Mouse (Mus musculus) heart, embryonic 11.5 days (tissue): ENCODE results near the gene Slc9a3. TPM values are rescaled to one million over a fixed set of nuclear protein-coding genes. Genes with fewer than 3 reads are reported as not detected.

ENCODE experiments used
- ATAC-seq: fragments of 200-750 bp; cut with Nextera tagmentation; replicated peaks from 2 replicates; pipeline ENCODE4 v1.8.0; 2017; ENCODE audit warnings: moderate library complexity; ENCODE audit not compliant: insufficient number of reproducible peaks, low FRiP score, low TSS enrichment
- H3K27ac ChIP-seq: fragments of 300-500 bp; sonication (generic); 2 replicates; pipeline ENCODE4 v1.5.1; 2014; ENCODE audit warnings: mild to moderate bottlenecking, low read depth, low read length
- H3K27me3 ChIP-seq: fragments of 300-500 bp; sonication (generic); 2 replicates; pipeline ENCODE4 v1.6.1; 2014; ENCODE audit warnings: mild to moderate bottlenecking, low read length, mixed read lengths; ENCODE audit not compliant: control insufficient read depth, insufficient read depth
- H3K36me3 ChIP-seq: fragments of 300-500 bp; sonication (generic); 2 replicates; pipeline ENCODE4 v1.6.1; 2014; ENCODE audit warnings: mild to moderate bottlenecking, low read length, moderate library complexity, mixed read lengths; ENCODE audit not compliant: control insufficient read depth, insufficient read depth
- H3K4me1 ChIP-seq: fragments of 300-500 bp; sonication (generic); 2 replicates; pipeline ENCODE4 v1.6.1; 2014; ENCODE audit warnings: low read length; ENCODE audit not compliant: control insufficient read depth, insufficient read depth
- H3K4me2 ChIP-seq: fragments of 300-500 bp; sonication (generic); 2 replicates; pipeline ENCODE4 v1.6.1; 2014; ENCODE audit warnings: mild to moderate bottlenecking, moderate library complexity
- H3K4me3 ChIP-seq: fragments of 300-500 bp; sonication (generic); 2 replicates; pipeline ENCODE4 v1.5.1; 2014; ENCODE audit warnings: low read depth, low read length
- H3K9ac ChIP-seq: fragments of 300-500 bp; sonication (generic); 2 replicates; pipeline ENCODE4 v1.6.1; 2014; ENCODE audit warnings: mild to moderate bottlenecking, low read depth, low read length, moderate library complexity
- H3K9me3 ChIP-seq: fragments of 300-500 bp; sonication (generic); replicated peaks from 2 replicates; pipeline ENCODE4 v1.6.1; 2016; ENCODE audit warnings: low read length; ENCODE audit not compliant: control insufficient read depth
- WGBS: fragments of 180-500 bp; shearing (Covaris S2); extraction: QIAGEN DNeasy Blood & Tissue Kit; methylation state at CpG from one replicate; pipeline ENCODE4 v1.1.7; 2014; ENCODE audit not compliant: insufficient replicate concordance; 5-methylcytosine and 5-hydroxymethylcytosine counted together
- polyA plus RNA-seq: library from polyadenylated mRNA; unstranded; fragments of >200 nt; fragmentation: Nextera tagmentation; extraction: Ambion mirVana; gene quantifications from 2 replicates; pipeline ENCODE4 v1.2.1, GENCODE M21; 2014

Gene Slc9a3
- polyA plus RNA-seq, 1 experiment from 2014 or later = not detected

DNA sequence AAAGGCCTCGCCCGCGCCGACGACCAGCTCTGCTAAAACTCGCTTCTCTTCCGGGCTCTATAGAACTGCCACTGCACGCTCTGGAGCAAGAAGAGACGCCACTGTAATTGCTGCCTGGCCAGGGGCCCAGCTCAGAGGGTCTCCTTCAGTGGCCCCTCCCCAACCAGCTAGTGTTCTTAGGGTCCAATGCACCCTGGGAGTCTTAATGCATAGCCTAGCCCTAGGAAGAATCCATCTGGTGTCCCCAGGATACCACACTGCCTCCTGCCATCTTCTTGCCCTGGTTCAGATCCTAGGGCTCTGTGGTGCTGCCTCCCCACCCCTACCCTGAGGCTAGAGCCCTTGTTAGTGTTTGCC lies 45.8 kb downstream of the Slc9a3 start:
- peaks cover 7% of the 10 kb centered on the region; the same call in 1 of the 2 replicates for H3K4me1 ChIP-seq
- H3K27me3 ChIP-seq = no peaks in the 10 kb centered on the region
- H3K27ac ChIP-seq = no peak overlapping the region
- 14% methylated on average over 9 of the region's 9 CpGs for WGBS
- H3K4me2 ChIP-seq = peak overlapping the region; percentile 81
- no peaks in the 10 kb centered on the region for H3K9me3 ChIP-seq
- peak overlapping the region; percentile 70 for H3K9ac ChIP-seq
- ATAC-seq = 0 out of 2 replicates have a peak, but pooled peaks have one; percentile 23
- peaks cover 7% of the 10 kb centered on the region for H3K36me3 ChIP-seq
- peak overlapping the region; percentile 57 for H3K4me3 ChIP-seq

DNA sequence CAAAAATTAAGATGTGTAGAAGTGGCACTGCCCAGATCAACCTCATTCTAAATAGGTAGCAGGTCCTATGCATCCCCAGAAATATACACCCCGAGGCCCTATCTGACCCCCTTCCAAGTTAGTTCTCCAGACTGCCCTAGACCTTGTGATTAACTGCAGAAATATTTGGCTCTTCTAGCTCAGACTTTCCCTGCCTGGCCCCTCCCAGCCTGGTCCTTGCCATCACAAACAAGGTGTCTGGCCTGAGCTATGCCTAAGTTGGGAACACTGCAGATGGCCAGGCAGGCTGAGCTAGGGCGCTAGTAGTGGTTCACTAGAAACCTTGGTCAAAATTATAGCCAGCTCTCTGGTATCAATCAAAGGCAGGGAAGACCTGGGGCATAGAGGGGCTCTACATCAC lies 46.2 kb downstream of the Slc9a3 start:
- no peaks in the 10 kb centered on the region for H3K9me3 ChIP-seq
- H3K9ac ChIP-seq = no peak overlapping the region
- no peaks in the 10 kb centered on the region for H3K27me3 ChIP-seq
- no peak for ATAC-seq
- peak overlapping the region; percentile 57; the same call in 1 of the 2 replicates for H3K4me3 ChIP-seq
- no peak overlapping the region for H3K27ac ChIP-seq
- peaks cover 7% of the 10 kb centered on the region; the same call in 1 of the 2 replicates for H3K4me1 ChIP-seq
- 88% methylated on average over 2 of the region's 2 CpGs for WGBS
- peaks cover 9% of the 10 kb centered on the region for H3K36me3 ChIP-seq
- no peak overlapping the region; the same call in 1 of the 2 replicates for H3K4me2 ChIP-seq

- WGBS = 82% methylated on average over 10 of the region's 10 CpGs
- Histone ChIP-seq H3K4me2 (no peak overlapping the region), H3K4me1 (peaks cover 7% of the 10 kb centered on the region; the same call in 1 of the 2 replicates), H3K4me3 (no peak overlapping the region), H3K27ac (no peak overlapping the region), H3K36me3 (peaks cover 22% of the 10 kb centered on the region), H3K27me3 (no peaks in the 10 kb centered on the region), H3K9ac (no peak overlapping the region), H3K9me3 (no peaks in the 10 kb centered on the region)
- no peak for ATAC-seq
Observed at GRCm38 (mm10) chr13:74169446-74170164, 48.3 kb downstream of the Slc9a3 start.

- Histone ChIP-seq H3K9ac (no peak overlapping the region), H3K4me3 (no peak overlapping the region), H3K27ac (no peak overlapping the region), H3K36me3 (peaks cover 22% of the 10 kb centered on the region), H3K27me3 (no peaks in the 10 kb centered on the region), H3K9me3 (no peaks in the 10 kb centered on the region), H3K4me2 (no peak overlapping the region), H3K4me1 (no peaks in the 10 kb centered on the region)
- ATAC-seq = no peak
- 89% methylated on average over 5 of the region's 5 CpGs for WGBS
Observed at GRCm38 (mm10) chr13:74172036-74172435, 50.8 kb downstream of the Slc9a3 start.

GRCm38 (mm10) chr13:74183011-74183695 lies 61.9 kb downstream of the Slc9a3 start:
- Histone ChIP-seq H3K4me3 (no peak overlapping the region), H3K4me2 (no peak overlapping the region), H3K36me3 (peaks cover 6% of the 10 kb centered on the region), H3K27ac (no peak overlapping the region), H3K9ac (no peak overlapping the region), H3K27me3 (no peaks in the 10 kb centered on the region), H3K9me3 (no peaks in the 10 kb centered on the region), H3K4me1 (no peaks in the 10 kb centered on the region)
- 88% methylated on average over 5 of the region's 5 CpGs for WGBS
- ATAC-seq = no peak

DNA sequence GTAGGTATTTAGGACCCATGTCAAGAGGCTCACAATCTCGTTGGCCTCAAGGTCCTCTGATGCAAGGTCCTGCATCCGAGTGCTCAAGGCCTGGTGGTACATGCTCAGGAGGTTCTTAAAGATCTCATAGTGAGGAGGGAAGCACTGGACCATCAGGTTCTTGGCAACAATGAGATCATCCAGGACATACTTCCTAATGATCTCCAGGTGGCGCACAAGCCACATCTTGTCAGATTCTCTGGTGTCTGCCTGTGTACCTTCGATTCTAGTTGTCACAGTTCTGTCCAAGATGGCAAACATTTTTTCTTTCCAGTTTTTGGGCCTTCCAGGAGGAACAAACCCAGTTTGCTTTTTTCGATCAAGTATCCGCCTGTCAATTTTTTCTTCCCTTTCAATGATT lies 71.4 kb downstream of the Slc9a3 start:
- 82% methylated on average over 6 of the region's 6 CpGs for WGBS
- no peak overlapping the region for H3K27ac ChIP-seq
- H3K9me3 ChIP-seq = no peaks in the 10 kb centered on the region
- H3K36me3 ChIP-seq = peaks cover 2% of the 10 kb centered on the region
- H3K4me2 ChIP-seq = no peak overlapping the region
- H3K4me3 ChIP-seq = no peak overlapping the region
- H3K4me1 ChIP-seq = no peaks in the 10 kb centered on the region
- no peak for ATAC-seq
- H3K27me3 ChIP-seq = no peaks in the 10 kb centered on the region
- H3K9ac ChIP-seq = no peak overlapping the region

DNA sequence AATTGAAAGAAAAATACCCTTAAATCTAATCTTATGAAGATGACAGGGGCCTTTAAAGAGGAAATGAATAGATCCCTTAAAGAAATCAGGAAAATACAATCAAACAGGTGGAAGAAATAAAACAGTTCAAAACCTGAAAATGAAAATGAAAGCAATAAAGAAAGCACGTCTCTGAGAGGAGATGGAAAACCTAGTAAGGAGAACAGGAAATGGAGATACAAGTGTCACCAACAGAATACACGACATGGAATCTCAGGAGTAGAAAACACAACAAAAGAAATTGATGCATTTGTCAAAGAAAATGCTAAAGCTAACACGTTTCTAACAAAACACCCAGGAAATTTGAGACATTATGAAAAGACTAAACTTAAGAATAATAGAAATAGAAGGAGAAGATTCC lies 75.2 kb downstream of the Slc9a3 start:
- Histone ChIP-seq H3K27ac (no peak overlapping the region), H3K4me2 (no peak overlapping the region), H3K9ac (no peak overlapping the region), H3K4me1 (no peaks in the 10 kb centered on the region), H3K36me3 (peaks cover 10% of the 10 kb centered on the region), H3K4me3 (no peak overlapping the region), H3K27me3 (no peaks in the 10 kb centered on the region), H3K9me3 (no peaks in the 10 kb centered on the region)
- WGBS = 71% methylated on average over 3 of the region's 3 CpGs
- no peak for ATAC-seq

DNA sequence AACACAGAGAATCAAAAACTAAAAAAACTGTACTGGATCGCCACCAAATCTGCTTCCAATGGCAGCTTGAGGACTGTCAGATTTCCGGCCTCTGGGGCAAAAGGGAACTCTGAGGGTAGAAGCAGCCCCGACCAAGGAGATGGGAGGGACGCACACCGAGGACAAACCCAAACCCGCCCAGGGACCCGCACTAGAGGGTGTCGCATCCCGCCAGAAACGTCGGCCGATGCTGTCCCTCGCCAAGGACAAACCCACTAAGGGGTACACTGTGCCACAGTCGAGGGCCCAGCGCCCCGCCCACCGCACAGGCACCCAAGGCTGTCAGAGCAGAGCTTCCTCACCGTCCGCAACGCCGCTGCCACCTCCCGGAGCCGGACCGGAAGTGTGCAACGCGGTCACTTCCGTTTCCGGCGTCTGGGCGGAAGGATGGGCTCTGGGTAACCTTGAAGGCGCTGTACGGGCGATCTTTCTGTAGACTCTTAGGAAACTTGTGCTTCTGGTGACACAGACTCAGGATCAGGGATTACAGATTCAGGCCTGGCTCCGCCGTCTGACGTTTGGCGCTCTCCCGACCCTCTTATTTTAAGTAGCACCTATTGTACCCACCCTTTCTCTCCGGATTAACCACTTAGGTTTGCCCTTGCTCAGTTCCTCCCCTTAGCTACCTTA lies 87.2 kb downstream of the Slc9a3 start, which contains the start of gene Exoc3:
Gene Exoc3, minus strand, starts transcription at position 416 of the 669 bp plus-strand sequence.
- peak within 1 kb of the TSS; percentile 80 for H3K4me3 ChIP-seq
- H3K36me3 ChIP-seq = peaks cover 6% of the 10 kb centered on the region; the same call in 1 of the 2 replicates
- under 1% methylated on average over 39 of the region's 39 CpGs for WGBS
- H3K4me2 ChIP-seq = peak within 1 kb of the TSS; percentile 87
- H3K9me3 ChIP-seq = no peaks in the 10 kb centered on the region
- peak within 1 kb of the TSS; percentile 86 for H3K9ac ChIP-seq
- peak within 1 kb of the TSS; percentile 96 for H3K27ac ChIP-seq
- peak; percentile 91 for ATAC-seq
- H3K27me3 ChIP-seq = 0 out of 2 replicates have a peak, but pooled peaks cover 6% of the 10 kb centered on the region
- H3K4me1 ChIP-seq = peaks cover 10% of the 10 kb centered on the region
